Comparison of ENCODE assay signal across 7 mouse cellular contexts in the genomic region with DNA sequence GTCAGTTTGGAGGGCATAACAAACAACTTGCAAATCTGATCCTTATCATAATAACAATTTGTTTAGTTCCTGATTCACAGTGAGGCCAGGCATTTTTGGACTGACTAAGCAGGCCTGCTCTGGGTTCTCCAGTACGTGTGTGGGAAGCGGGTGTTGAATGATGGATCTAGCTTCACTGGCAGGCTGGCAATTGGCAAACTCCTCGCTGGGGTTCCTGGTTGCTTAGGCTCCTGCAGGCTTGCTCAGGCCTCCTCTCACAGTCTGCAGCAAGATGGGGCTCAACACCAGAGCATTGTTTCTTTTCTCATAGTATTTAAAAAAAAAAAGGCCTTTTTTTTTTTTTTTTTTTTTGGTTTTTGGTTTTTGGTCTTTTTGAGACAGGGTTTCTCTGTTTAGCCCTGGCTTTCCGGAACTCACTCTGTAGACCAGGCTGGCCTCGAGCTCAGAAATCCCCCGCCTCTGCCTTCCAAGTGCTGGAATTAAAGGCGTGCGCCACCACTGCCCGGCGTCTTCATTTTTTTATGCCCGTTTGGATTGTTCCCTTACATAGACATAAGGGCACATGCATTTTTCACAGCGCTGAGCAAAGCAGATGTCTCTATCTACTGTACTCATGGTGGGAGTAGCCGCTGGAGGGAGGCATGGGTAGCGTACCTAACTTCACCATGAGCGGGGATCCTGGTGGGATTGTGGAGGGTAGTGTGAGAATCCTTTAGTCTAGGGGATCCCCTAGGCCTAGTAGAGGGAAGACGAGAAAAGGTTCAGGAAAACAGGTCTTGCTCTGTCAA. TPM values are rescaled to one million over a fixed set of nuclear protein-coding genes. Genes with fewer than 3 reads are reported as not detected.
DNase-seq lines count a peak whose midpoint lies in the region; ATAC-seq and TF ChIP-seq lines count a peak whose summit lies in the region.

No protein-coding gene starts in this region.

- peak overlapping the region; percentile 73 for H3K27ac ChIP-seq in cerebellum, adult 2 months (ENCODE audit: insufficient read depth, low read length)
- H3K27ac ChIP-seq in hindbrain, embryonic 13.5 days: peak overlapping the region; percentile 94
- peak overlapping the region; percentile 92 for H3K27ac ChIP-seq in left cerebral cortex, adult 2 months

- intact Hi-C loops in left cerebral cortex, adult 2 months (cut with DNase I): loop anchor here (1.0 kb wide), 2 partner anchors 66 to 157 kb away; no protein-coding TSS in a partner anchor

- no peak for TF ChIP-seq POLR2A in cerebellum, adult 2 months (IDR thresholded peaks at IDR 0.05; ENCODE audit: borderline replicate concordance, insufficient read depth, low read length)

- H3K4me1 ChIP-seq in cerebellum, adult 2 months (ENCODE audit: control insufficient read depth, insufficient read depth, low read length): peaks cover 6% of the 10 kb centered on the region; the same call in 1 of the 2 replicates
- H3K4me1 ChIP-seq in hindbrain, embryonic 13.5 days (replicated peaks): peaks cover 21% of the 10 kb centered on the region

- TF ChIP-seq CTCF in cerebellum, adult 2 months (IDR thresholded peaks at IDR 0.05; ENCODE audit: borderline replicate concordance, insufficient read depth, low read depth, low read length): no peak
- TF ChIP-seq CTCF in left cerebral cortex, adult 2 months (IDR thresholded peaks at IDR 0.05): no peak

- no peaks in the 10 kb centered on the region for H3K27me3 ChIP-seq in cerebellum, adult 2 months (ENCODE audit: control insufficient read depth, insufficient read depth, low read length)
- H3K27me3 ChIP-seq in hindbrain, embryonic 13.5 days: no peaks in the 10 kb centered on the region

- WGBS in cerebellum, adult 2 months: 6% methylated on average over 16 of the region's 16 CpGs
- 20% methylated on average over 16 of the region's 16 CpGs for WGBS in hindbrain, embryonic 13.5 days

- peak; percentile 61 for ATAC-seq in hindbrain, embryonic 13.5 days (ENCODE audit: low FRiP score)

- H3K4me3 ChIP-seq in cerebellum, adult 2 months (replicated peaks; ENCODE audit: insufficient read depth, low read depth, low read length): peak overlapping the region; percentile 72
- H3K4me3 ChIP-seq in hindbrain, embryonic 13.5 days: peak overlapping the region; percentile 82
- peak overlapping the region; percentile 80 for H3K4me3 ChIP-seq in left cerebral cortex, adult 2 months

- H3K36me3 ChIP-seq in hindbrain, embryonic 13.5 days: peaks cover 5% of the 10 kb centered on the region

- peak overlapping the region; percentile 62 for H3K4me2 ChIP-seq in hindbrain, embryonic 13.5 days

- peak overlapping the region; percentile 66 for H3K9ac ChIP-seq in hindbrain, embryonic 13.5 days

- DNase-seq in R1 (ENCODE audit: low read depth, low spot score): peak; percentile 88
- peak; percentile 25 to 54 for DNase-seq in cerebellum, adult 2 months
- peak; percentile 9 for DNase-seq in forelimb bud, embryonic 11.5 days (ENCODE audit: low read depth, low spot score)
- DNase-seq in left cerebral cortex, adult 2 months (ENCODE audit: extremely low spot score in 1 of 2, low spot score in 2 of 2): peak; percentile 54
- peak; percentile 47 for DNase-seq in lung, postnatal 36 days
- peak; percentile 9 for DNase-seq in retina, postnatal 7 days (ENCODE audit: low read depth, low spot score)

- H3K9me3 ChIP-seq in hindbrain, embryonic 13.5 days: no peaks in the 10 kb centered on the region

RNA-seq across cellular contexts. Expression of gene Nub1, which starts 0.6 kb away (rescaled TPM):
- polyA plus RNA-seq in cerebellum, adult 2 months (2012; rRNA removed): 79.0 and 80.4 TPM in 2 replicates
- polyA plus RNA-seq in hindbrain, embryonic 13.5 days (2015; fragmentation: Nextera tagmentation; extraction: Ambion mirVana): 45.5 and 45.6 TPM in 2 replicates
- 10 to 100 TPM; 74.2 to 77.3 TPM for total RNA-seq in left cerebral cortex, adult 2 months (2021)

RNA-seq across cellular contexts. Expression of gene Wdr86, which starts 45.8 kb away (rescaled TPM):
- polyA plus RNA-seq in cerebellum, adult 2 months (2012; rRNA removed): 1.5 and 3.6 TPM in 2 replicates
- 7.0 and 8.0 TPM in 2 replicates for polyA plus RNA-seq in hindbrain, embryonic 13.5 days (2015; fragmentation: Nextera tagmentation; extraction: Ambion mirVana)
- under 1 TPM; 0.37 to 0.86 TPM for total RNA-seq in left cerebral cortex, adult 2 months (2021)

Comparison
In these comparisons a context has a peak if more than half of its experiments do, and no peak if none do; other contexts are left out.
1. Peak in every context shown above with its lines: DNase-seq, ATAC-seq, H3K4me3 ChIP-seq and H3K27ac ChIP-seq.
2. DNase-seq: peak in every context shown above with its lines; median percentile 88 in R1; 54 in left cerebral cortex, adult 2 months; 47 in lung, postnatal 36 days; 40 in cerebellum, adult 2 months; 9 in forelimb bud, embryonic 11.5 days; 9 in retina, postnatal 7 days.